Mouse (Mus musculus): ENCODE measurements at regions not wholly inside any gene's neighbourhood (a gene's known extent, or its start where the extent isn't known, plus 50 kb on each side); places are given as distances from the start of the nearest gene placed in this dataset.

DNA sequence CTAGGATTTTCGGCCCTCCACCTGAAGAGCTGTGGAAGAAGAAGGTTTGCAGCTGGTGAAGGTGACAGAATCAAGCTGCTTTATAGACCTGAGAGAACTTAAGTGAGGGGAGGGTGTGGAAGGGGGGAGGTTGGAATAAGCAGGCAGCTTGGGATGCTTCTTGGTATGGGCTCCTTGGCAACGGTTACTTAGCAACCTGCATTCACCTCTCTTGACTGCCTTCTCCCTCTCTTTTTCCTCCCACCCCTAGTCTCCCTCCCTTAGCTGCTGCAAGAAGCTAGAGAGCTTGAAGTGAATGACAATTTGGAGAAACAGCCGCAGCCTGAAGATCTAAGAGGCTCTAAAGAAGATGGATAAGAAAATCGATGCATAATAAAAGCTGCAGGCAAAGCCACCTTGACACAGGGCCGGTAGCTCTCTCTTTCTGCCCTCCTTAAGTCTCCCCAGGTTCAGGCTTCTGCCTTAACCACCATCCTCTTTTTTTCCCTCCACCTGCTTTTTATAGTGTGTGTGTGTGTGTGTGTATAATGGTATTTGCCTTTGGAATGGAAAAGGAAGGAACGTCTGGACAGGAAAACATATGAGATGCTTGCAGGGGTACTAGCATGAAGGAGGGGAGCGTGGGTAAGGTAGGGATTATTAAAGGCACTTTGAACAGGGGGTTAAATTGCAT is 67.0 kb upstream of the Calcoco1 start:
- TF ChIP-seq CTCF (IDR thresholded peaks at IDR 0.05; ENCODE audit: low read depth): no peak
- no peak for TF ChIP-seq EP300 (IDR thresholded peaks at IDR 0.05; ENCODE audit: low read depth)
